Mouse (Mus musculus) liver, embryonic 14.5 days (tissue): Measurements from ENCODE around the gene Zdhhc9. TPM values are rescaled to one million over a fixed set of nuclear protein-coding genes. Genes with fewer than 3 reads are reported as not detected.
A peak's percentile ranks its signal among the peaks of the same experiment; 100 is the strongest.

ENCODE experiments used
- ATAC-seq: fragments of 200-750 bp; cut with Nextera tagmentation; 2 replicates; pipeline ENCODE4 v1.8.0; 2017; ENCODE audit warnings: moderate number of reproducible peaks, mild to moderate bottlenecking, moderate library complexity; ENCODE audit not compliant: insufficient read depth
- DNase-seq, 3 experiments: peaks; one replicate each; pipeline ENCODE4 v3.0.0-alpha.2; 2012 to 2013; ENCODE audit warnings: low read depth in 3 of 3, low spot score in 3 of 3
- H3K27ac ChIP-seq: fragments of 300-500 bp; sonication (generic); 2 replicates; pipeline ENCODE4 v1.5.1; 2014; ENCODE audit warnings: moderate library complexity, mild to moderate bottlenecking, control low read depth, inconsistent platforms
- H3K27me3 ChIP-seq: fragments of 300-500 bp; sonication (generic); 2 replicates; pipeline ENCODE4 v1.6.1; 2014; ENCODE audit warnings: mild to moderate bottlenecking, low read length, moderate library complexity; ENCODE audit not compliant: control insufficient read depth, insufficient read depth
- H3K36me3 ChIP-seq: fragments of 300-500 bp; sonication (generic); replicated peaks from 2 replicates; pipeline ENCODE4 v1.6.1; 2014; ENCODE audit warnings: low read depth; ENCODE audit not compliant: control insufficient read depth, insufficient read depth
- H3K4me1 ChIP-seq, 2 experiments: fragments of 200-500 bp in 1 of 2; fragments of 300-500 bp in 1 of 2; sonication (generic) in 1 of 2; replicated peaks; 2 replicates each; pipeline ENCODE4 v1.6.1; 2012 to 2014; ENCODE audit warnings: antibody characterized with exemption in 1 of 2, inconsistent platforms in 1 of 2, low read length in 1 of 2; ENCODE audit not compliant: control insufficient read depth in 2 of 2, insufficient read depth in 2 of 2
- H3K4me2 ChIP-seq: fragments of 300-500 bp; sonication (generic); 2 replicates; pipeline ENCODE4 v1.6.1; 2014; ENCODE audit warnings: low read depth, mild to moderate bottlenecking, control low read depth, moderate library complexity
- H3K4me3 ChIP-seq, 2 experiments: fragments of 200-500 bp in 1 of 2; fragments of 300-500 bp in 1 of 2; sonication (generic) in 1 of 2; 2 replicates each; pipeline ENCODE4 v1.5.1; 2012 to 2014; ENCODE audit warnings: low read depth in 2 of 2, low read length in 2 of 2, mild to moderate bottlenecking in 2 of 2, control low read depth in 1 of 2, inconsistent platforms in 1 of 2, moderate library complexity in 1 of 2; ENCODE audit not compliant: insufficient read depth in 1 of 2
- H3K9ac ChIP-seq: fragments of 300-500 bp; sonication (generic); replicated peaks from 2 replicates; pipeline ENCODE4 v1.6.1; 2014; ENCODE audit warnings: mild to moderate bottlenecking, control low read depth, moderate library complexity
- H3K9me3 ChIP-seq: fragments of 300-500 bp; sonication (generic); 2 replicates; pipeline ENCODE4 v1.6.1; 2016; ENCODE audit warnings: low read length, mixed read lengths; ENCODE audit not compliant: control insufficient read depth
- CTCF ChIP-seq: IDR thresholded peaks from 2 replicates; pipeline ENCODE4 v1.5.1; 2016; ENCODE audit warnings: antibody characterized with exemption, low read depth, control low read depth
- EP300 ChIP-seq: IDR thresholded peaks from 2 replicates; pipeline ENCODE4 v1.6.1; 2016; ENCODE audit warnings: antibody characterized with exemption, low read depth
- WGBS: fragments of 180-500 bp; shearing (Covaris S2); extraction: QIAGEN DNeasy Blood & Tissue Kit; methylation state at CpG from one replicate; pipeline ENCODE4 v1.1.7; 2014; ENCODE audit not compliant: insufficient replicate concordance; 5-methylcytosine and 5-hydroxymethylcytosine counted together
- polyA plus RNA-seq, 2 experiments: library from polyadenylated mRNA; depleted of rRNA in 1 of 2; stranded (reverse) in 1 of 2; unstranded in 1 of 2; fragments of >200 nt; fragmentation: Nextera tagmentation in 1 of 2; extraction: Ambion mirVana in 1 of 2; gene quantifications; 2 replicates each; pipeline versions ENCODE4 v1.2.1 to v1.2.3; 2012 to 2014

Zdhhc9 gene
- polyA plus RNA-seq, 2 experiments = 2.8 to 10.5 TPM

GRCm38 (mm10) chrX:48138011-48138410 lies 70.7 kb downstream of the Zdhhc9 start:
- DNase-seq (no peak), ATAC-seq (peak; percentile 50)
- H3K4me1 ChIP-seq = peaks cover 12 to 35% of the 10 kb centered on the region in 2 experiments
- H3K27me3 ChIP-seq = no peaks in the 10 kb centered on the region
- H3K4me2 ChIP-seq = no peak overlapping the region; the same call in 1 of the 2 replicates
- H3K36me3 ChIP-seq = no peaks in the 10 kb centered on the region
- no peaks in the 10 kb centered on the region for H3K9me3 ChIP-seq
- no peak overlapping the region for H3K9ac ChIP-seq
- 31% methylated on average over 6 of the region's 6 CpGs for WGBS
- H3K27ac ChIP-seq = peak overlapping the region; percentile 23; the same call in 1 of the 2 replicates
- TF ChIP-seq CTCF = no peak
- no peak for TF ChIP-seq EP300
- no peak overlapping the region for H3K4me3 ChIP-seq

GRCm38 (mm10) chrX:48136935-48137334 lies 71.7 kb downstream of the Zdhhc9 start:
- peaks cover 12 to 33% of the 10 kb centered on the region in 2 experiments for H3K4me1 ChIP-seq
- no peak overlapping the region for H3K4me2 ChIP-seq
- H3K4me3 ChIP-seq = no peak overlapping the region
- 58% methylated on average over 4 of the region's 4 CpGs for WGBS
- no peak overlapping the region for H3K27ac ChIP-seq
- ATAC-seq = no peak
- no peak overlapping the region for H3K9ac ChIP-seq
- no peak for DNase-seq
- TF ChIP-seq EP300 = no peak
- no peak for TF ChIP-seq CTCF
- H3K9me3 ChIP-seq = no peaks in the 10 kb centered on the region
- H3K27me3 ChIP-seq = no peaks in the 10 kb centered on the region
- no peaks in the 10 kb centered on the region for H3K36me3 ChIP-seq

- Histone ChIP-seq H3K36me3 (no peaks in the 10 kb centered on the region), H3K9ac (no peak overlapping the region), H3K27ac (no peak overlapping the region), H3K27me3 (no peaks in the 10 kb centered on the region), H3K9me3 (no peaks in the 10 kb centered on the region), H3K4me1 (no peaks in the 10 kb centered on the region), H3K4me2 (no peak overlapping the region), H3K4me3 (no peak overlapping the region)
- TF ChIP-seq CTCF = no peak
- no peak for TF ChIP-seq EP300
- WGBS = 33% methylated on average over 1 of the region's 1 CpGs
- DNase-seq (no peak), ATAC-seq (no peak)
Observed at GRCm38 (mm10) chrX:48129167-48129566, 79.5 kb downstream of the Zdhhc9 start.

- no peak overlapping the region for H3K4me2 ChIP-seq
- no peaks in the 10 kb centered on the region for H3K27me3 ChIP-seq
- DNase-seq (no peak), ATAC-seq (no peak)
- TF ChIP-seq EP300 = no peak
- TF ChIP-seq CTCF = no peak
- no peak overlapping the region for H3K4me3 ChIP-seq
- WGBS = 51% methylated on average over 6 of the region's 6 CpGs
- no peak overlapping the region for H3K9ac ChIP-seq
- H3K27ac ChIP-seq = no peak overlapping the region
- no peaks in the 10 kb centered on the region for H3K4me1 ChIP-seq
- H3K9me3 ChIP-seq = no peaks in the 10 kb centered on the region
- H3K36me3 ChIP-seq = no peaks in the 10 kb centered on the region
Observed at GRCm38 (mm10) chrX:48127502-48128218, 81.0 kb downstream of the Zdhhc9 start.

- Histone ChIP-seq H3K9ac (no peak overlapping the region), H3K9me3 (no peaks in the 10 kb centered on the region), H3K27me3 (no peaks in the 10 kb centered on the region), H3K36me3 (no peaks in the 10 kb centered on the region), H3K27ac (no peak overlapping the region), H3K4me2 (no peak overlapping the region), H3K4me3 (no peak overlapping the region), H3K4me1 (no peaks in the 10 kb centered on the region)
- ATAC-seq (no peak), DNase-seq (no peak)
- TF ChIP-seq EP300 (no peak), CTCF (no peak)
- 56% methylated on average over 6 of the region's 6 CpGs for WGBS
Observed at GRCm38 (mm10) chrX:48126903-48127476, 81.7 kb downstream of the Zdhhc9 start.
